Mouse (Mus musculus) thymus, postnatal 14 days (tissue): ENCODE measurements around the gene Gna14.

ENCODE experiments used
- DNase-seq: peaks from one replicate; pipeline ENCODE4 v3.0.0; 2021

The Gna14 gene

GRCm38 (mm10) chr19:16598653-16599297 is 163.2 kb downstream of the Gna14 start:
- DNase-seq: no peak

GRCm38 (mm10) chr19:16599298-16599970 is 163.9 kb downstream of the Gna14 start:
- DNase-seq: peak; percentile 62

DNA sequence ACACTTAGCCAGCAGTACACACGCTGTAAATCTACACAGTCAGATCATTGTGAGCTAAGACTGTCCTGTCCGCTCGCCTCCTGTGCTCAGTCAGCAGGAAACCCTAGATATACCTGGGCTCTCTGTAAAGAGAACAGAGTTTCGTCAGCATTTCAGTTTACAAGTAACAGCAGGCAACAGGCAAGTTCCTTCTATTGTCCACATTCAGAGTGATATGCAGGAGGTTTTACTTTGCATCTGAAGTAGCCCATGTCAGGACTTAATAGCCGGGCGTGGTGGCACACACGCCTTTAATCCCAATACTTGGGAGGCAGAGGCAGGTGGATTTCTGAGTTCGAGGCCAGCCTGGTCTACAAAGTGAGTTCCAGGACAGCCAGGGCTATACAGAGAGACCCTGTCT is 166.5 kb downstream of the Gna14 start:
- no peak for DNase-seq

DNA sequence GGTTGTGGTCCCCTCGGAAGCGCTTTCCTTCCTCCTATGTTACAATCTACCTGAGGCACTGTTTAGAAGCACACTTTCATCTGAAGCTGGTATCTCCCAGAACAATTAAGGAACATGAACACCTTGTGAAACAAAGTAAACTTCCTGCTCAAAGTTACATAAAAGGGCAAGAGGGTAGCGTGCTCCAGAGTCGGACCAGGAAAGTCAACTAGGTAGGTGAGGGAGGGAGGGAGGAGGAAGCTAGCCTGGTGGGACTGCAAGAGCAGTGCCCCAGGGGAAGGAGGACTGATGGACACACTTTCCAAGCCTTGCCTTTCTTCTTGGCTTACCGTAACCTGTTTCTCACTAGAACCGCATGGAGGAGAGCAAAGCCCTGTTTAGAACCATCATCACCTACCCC is 172.1 kb downstream of the Gna14 start:
- no peak for DNase-seq

DNA sequence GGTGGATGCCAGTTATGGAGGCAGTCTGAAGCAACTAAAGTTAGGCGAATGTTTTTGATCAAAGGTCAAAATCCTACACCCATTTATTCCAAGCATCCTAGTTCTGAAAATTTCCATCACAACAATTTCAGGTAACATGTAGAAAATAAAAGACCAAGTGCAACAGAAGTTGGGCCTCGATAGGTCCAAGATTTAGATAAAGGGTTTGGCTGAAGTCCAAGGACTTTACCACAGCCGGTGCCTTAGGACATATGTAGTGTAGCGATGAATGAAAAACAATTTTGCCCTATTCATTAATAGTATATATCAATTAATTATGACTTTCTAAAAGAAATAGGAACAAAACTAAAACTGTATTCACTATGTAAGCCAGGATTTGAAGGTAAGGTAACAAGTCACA is 187.6 kb downstream of the Gna14 start:
- no peak for DNase-seq

GRCm38 (mm10) chr19:16624994-16625393 is 189.4 kb downstream of the Gna14 start:
- no peak for DNase-seq

DNA sequence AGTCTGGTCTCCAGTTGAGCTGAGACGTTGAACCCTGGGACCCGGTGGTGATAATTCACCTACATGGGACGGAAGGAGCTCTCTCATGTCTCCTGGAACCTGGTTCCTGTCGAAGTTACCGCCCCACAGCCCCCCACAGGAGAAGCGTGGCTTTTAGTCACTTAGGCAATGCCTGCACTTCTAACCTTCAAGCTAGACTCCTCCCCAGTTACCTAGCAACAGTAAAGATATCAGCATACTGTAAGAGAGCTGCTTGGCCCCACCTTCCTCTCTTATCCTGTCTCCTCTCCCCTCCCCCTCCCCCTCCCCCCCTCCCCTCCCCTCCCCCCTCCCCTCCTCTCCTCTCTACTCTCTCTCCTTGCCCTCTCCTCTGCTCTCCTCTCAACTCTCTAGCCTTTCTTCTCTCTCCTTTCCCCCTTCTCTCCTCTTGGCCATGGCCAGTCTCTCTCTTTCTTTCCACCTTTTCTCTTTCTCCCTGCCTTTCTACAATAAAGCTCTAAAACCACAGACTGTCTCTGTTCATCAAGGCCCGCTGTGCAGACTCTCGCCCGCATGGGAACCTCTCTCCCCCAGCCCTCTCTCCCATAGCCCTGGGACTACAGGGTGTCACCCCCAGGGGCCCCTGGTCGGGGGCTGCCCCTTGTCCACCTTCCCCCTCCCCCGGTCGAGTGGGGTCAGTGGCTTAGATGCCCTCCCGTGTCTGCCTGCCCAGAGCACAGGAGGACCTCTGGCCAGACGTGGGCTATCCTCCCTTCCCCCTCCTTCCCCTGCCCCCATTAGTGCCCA is 190.2 kb downstream of the Gna14 start:
- peak; percentile 18 for DNase-seq
